Mouse (Mus musculus) E14TG2a.4 (cell line): Measurements from ENCODE around the gene Creb3l1.
A peak's percentile ranks its signal among the peaks of the same experiment; 100 is the strongest.

Experiments
- H3K27me3 ChIP-seq: 2 replicates; pipeline ENCODE4 v1.6.1; 2014; ENCODE audit warnings: low read length, control low read depth; ENCODE audit not compliant: insufficient read depth
- H3K36me3 ChIP-seq: 2 replicates; pipeline ENCODE4 v1.6.1; 2014; ENCODE audit warnings: low read length, control low read depth; ENCODE audit not compliant: insufficient read depth
- H3K4me1 ChIP-seq: replicated peaks from 2 replicates; pipeline ENCODE4 v1.6.1; 2014; ENCODE audit warnings: low read depth, low read length, control low read depth
- H3K4me3 ChIP-seq: replicated peaks from 2 replicates; pipeline ENCODE4 v1.5.1; 2014; ENCODE audit warnings: mild to moderate bottlenecking, low read length
- H3K9me3 ChIP-seq: 2 replicates; pipeline ENCODE4 v1.6.1; 2014; ENCODE audit warnings: low read length, control low read depth
- CTCF ChIP-seq: conservative IDR thresholded peaks from 2 replicates; pipeline ENCODE4 v1.5.1; 2014; ENCODE audit warnings: low read length
- NANOG ChIP-seq: IDR thresholded peaks from 2 replicates; pipeline ENCODE4 v1.6.1; 2014; ENCODE audit warnings: borderline replicate concordance, low read length, mixed read lengths
- POU5F1 ChIP-seq: IDR thresholded peaks from 2 replicates; pipeline ENCODE4 v1.6.1; 2014; ENCODE audit warnings: low read length, borderline replicate concordance

Gene Creb3l1

GRCm38 (mm10) chr2:92025966-92026365 lies 1.7 kb upstream of the Creb3l1 start:
- H3K4me1 ChIP-seq, result peaks cover 22% of the 10 kb centered on the region
- H3K9me3 ChIP-seq, result no peaks in the 10 kb centered on the region
- H3K27me3 ChIP-seq, result peaks cover 80% of the 10 kb centered on the region
- H3K4me3 ChIP-seq, result no peak overlapping the region
- no peaks in the 10 kb centered on the region for H3K36me3 ChIP-seq
- no peak for TF ChIP-seq NANOG
- no peak for TF ChIP-seq POU5F1
- TF ChIP-seq CTCF, result no peak

- peaks cover 23% of the 10 kb centered on the region for H3K4me1 ChIP-seq
- no peaks in the 10 kb centered on the region for H3K9me3 ChIP-seq
- no peak overlapping the region for H3K4me3 ChIP-seq
- no peak for TF ChIP-seq CTCF
- peaks cover 81% of the 10 kb centered on the region for H3K27me3 ChIP-seq
- no peaks in the 10 kb centered on the region for H3K36me3 ChIP-seq
These were observed 900 bp upstream of the Creb3l1 start for GRCm38 (mm10) chr2:92025202-92025601.

GRCm38 (mm10) chr2:92023362-92024273 lies 684 bp downstream of the Creb3l1 start:
- TF ChIP-seq CTCF (no peak), POU5F1 (no peak), NANOG (no peak)
- H3K9me3 ChIP-seq, result no peaks in the 10 kb centered on the region

DNA sequence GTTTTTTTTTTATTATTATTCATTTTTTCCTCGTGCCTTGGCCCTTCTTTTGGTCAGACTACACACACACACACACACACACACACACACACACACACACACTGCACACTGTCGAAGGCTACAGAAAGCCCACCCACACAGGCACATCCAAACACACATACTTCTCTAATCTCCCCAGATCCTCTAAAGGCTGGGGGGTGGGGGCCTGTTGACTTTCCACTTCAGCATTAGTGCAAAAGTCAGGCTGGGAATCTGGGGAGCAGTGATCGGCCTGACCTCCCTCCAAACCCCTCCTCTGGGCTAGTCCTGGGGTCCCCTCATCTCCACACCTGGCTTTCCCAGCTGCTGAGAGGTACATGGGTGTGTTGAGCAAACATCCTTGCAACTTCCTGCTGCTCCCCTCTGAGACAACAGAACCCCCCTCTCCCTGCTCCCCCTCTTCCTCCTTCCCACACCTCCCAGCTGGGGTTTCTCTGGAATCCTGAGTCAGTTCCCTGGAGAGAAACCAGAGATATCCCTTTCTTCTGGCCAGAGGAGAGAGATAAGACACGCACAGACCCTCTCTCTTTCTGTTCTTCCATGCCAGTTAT lies 3.5 kb downstream of the Creb3l1 start:
- Histone ChIP-seq H3K4me3 (no peak overlapping the region), H3K4me1 (peaks cover 13% of the 10 kb centered on the region), H3K9me3 (no peaks in the 10 kb centered on the region), H3K27me3 (peaks cover 79% of the 10 kb centered on the region), H3K36me3 (no peaks in the 10 kb centered on the region)
- TF ChIP-seq POU5F1, result no peak
- no peak for TF ChIP-seq NANOG

More at GRCm38 (mm10) chr2:92023362-92024273, 684 bp downstream of the Creb3l1 start:
- Histone ChIP-seq H3K36me3 (no peaks in the 10 kb centered on the region), H3K4me1 (peaks cover 17% of the 10 kb centered on the region), H3K27me3 (peaks cover 84% of the 10 kb centered on the region), H3K4me3 (peak overlapping the region; percentile 85)

- H3K4me1 ChIP-seq, result peaks cover 21% of the 10 kb centered on the region
- H3K9me3 ChIP-seq, result no peaks in the 10 kb centered on the region
- TF ChIP-seq CTCF, result no peak
- no peak for TF ChIP-seq POU5F1
- TF ChIP-seq NANOG, result no peak
- H3K4me3 ChIP-seq, result no peak overlapping the region
- peaks cover 56% of the 10 kb centered on the region for H3K27me3 ChIP-seq
- no peaks in the 10 kb centered on the region for H3K36me3 ChIP-seq
These were observed 6.9 kb downstream of the Creb3l1 start for GRCm38 (mm10) chr2:92017440-92017839.

DNA sequence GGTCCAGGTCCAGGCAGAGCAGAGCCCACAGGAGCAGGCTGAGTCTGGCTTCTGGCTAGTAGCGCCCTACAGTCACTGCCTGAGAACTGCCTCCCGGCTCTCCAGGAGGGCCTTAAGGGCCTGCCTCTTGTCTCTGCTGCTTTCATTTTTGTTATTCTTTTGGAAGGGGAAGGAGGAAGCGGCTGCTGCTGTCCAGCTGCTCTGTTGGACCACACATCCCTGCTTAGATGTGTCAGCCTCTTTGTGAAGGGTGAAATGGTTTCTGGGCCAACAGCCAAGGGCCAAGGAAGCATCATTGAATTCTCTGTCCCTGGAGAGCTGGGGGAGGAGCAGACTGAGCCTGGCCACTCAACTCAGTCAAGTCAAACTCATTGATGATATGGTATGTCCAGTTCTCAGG lies 7.3 kb downstream of the Creb3l1 start:
- Histone ChIP-seq H3K27me3 (peaks cover 52% of the 10 kb centered on the region), H3K4me1 (peaks cover 26% of the 10 kb centered on the region), H3K9me3 (no peaks in the 10 kb centered on the region), H3K36me3 (no peaks in the 10 kb centered on the region), H3K4me3 (no peak overlapping the region)
- TF ChIP-seq POU5F1 (no peak), NANOG (no peak), CTCF (no peak)

DNA sequence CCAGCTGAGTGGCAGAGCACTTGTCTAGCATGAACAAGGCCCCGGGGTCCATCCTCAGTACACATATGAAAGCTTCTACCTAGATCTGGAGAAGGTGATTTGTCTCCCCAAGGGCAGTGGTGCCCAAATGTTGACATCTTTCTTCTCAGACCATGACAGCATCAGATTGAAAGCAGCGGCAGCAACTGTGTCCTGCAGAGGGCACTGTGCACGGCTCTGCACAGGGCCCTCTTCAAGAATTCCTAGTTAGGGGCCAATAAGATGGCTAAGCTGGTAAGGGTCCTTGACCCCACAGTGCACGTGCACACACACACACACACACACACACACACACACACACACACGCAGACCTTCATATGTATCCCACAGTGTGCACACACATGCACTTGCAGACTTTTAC lies 9.4 kb downstream of the Creb3l1 start:
- TF ChIP-seq NANOG, result no peak
- peak; percentile 35 for TF ChIP-seq CTCF
- H3K4me3 ChIP-seq, result no peak overlapping the region
- no peaks in the 10 kb centered on the region for H3K9me3 ChIP-seq
- no peaks in the 10 kb centered on the region for H3K36me3 ChIP-seq
- peaks cover 54% of the 10 kb centered on the region for H3K27me3 ChIP-seq
- peaks cover 24% of the 10 kb centered on the region for H3K4me1 ChIP-seq

DNA sequence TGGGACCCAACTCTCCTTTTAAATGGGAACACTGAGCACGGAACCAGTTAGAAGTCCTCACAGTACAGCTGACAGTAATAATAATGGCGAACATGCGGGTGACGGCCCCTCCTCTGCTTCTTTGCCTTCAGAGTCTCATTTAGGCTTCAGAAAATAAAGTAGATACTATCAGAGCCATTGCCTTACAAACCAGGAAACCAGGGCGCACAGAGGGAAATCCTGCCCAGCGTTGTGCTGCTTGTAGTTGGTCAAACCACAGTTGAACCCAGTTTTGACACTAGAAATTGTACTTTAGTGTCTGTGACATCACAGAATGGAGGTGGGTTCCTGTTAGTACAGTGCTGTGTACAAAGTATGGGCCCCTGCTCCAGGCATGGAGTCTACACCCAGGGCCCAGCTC lies 10.1 kb downstream of the Creb3l1 start:
- peaks cover 26% of the 10 kb centered on the region for H3K4me1 ChIP-seq
- no peak for TF ChIP-seq CTCF
- no peak for TF ChIP-seq NANOG
- TF ChIP-seq POU5F1, result no peak
- H3K36me3 ChIP-seq, result no peaks in the 10 kb centered on the region
- H3K9me3 ChIP-seq, result no peaks in the 10 kb centered on the region
- peaks cover 56% of the 10 kb centered on the region for H3K27me3 ChIP-seq
- no peak overlapping the region for H3K4me3 ChIP-seq
